Mouse (Mus musculus): ENCODE measurements at regions not wholly inside any gene's neighbourhood (a gene's known extent, or its start where the extent isn't known, plus 50 kb on each side); places are given as distances from the start of the nearest gene placed in this dataset.

- ATAC-seq (ENCODE audit: low read depth): no peak
- Histone ChIP-seq H3K27me3 (ENCODE audit: control insufficient read depth, insufficient read depth, low read depth, low read length) (no peaks in the 10 kb centered on the region), H3K4me1 (replicated peaks; ENCODE audit: control insufficient read depth, insufficient read depth, low read length) (no peaks in the 10 kb centered on the region), H3K27ac (ENCODE audit: low read length) (no peak overlapping the region), H3K4me2 (ENCODE audit: low read depth, low read length) (no peak overlapping the region), H3K9ac (ENCODE audit: low read length) (no peak overlapping the region), H3K4me3 (ENCODE audit: low read length) (no peak overlapping the region), H3K36me3 (ENCODE audit: control insufficient read depth, insufficient read depth, low read length) (no peaks in the 10 kb centered on the region), H3K9me3 (ENCODE audit: control insufficient read depth, low read length) (no peaks in the 10 kb centered on the region)
Observed at GRCm38 (mm10) chr1:124652872-124653271, 607.5 kb upstream of the Dpp10 start.

- H3K4me3 ChIP-seq (ENCODE audit: low read length): no peak overlapping the region
- no peaks in the 10 kb centered on the region for H3K36me3 ChIP-seq (ENCODE audit: control insufficient read depth, insufficient read depth, low read length)
- no peaks in the 10 kb centered on the region for H3K9me3 ChIP-seq (ENCODE audit: control insufficient read depth, low read length)
- WGBS: 80% methylated on average over 3 of the region's 3 CpGs
- no peak overlapping the region for H3K4me2 ChIP-seq (ENCODE audit: low read depth, low read length)
- H3K4me1 ChIP-seq (replicated peaks; ENCODE audit: control insufficient read depth, insufficient read depth, low read length): no peaks in the 10 kb centered on the region
- H3K27me3 ChIP-seq (ENCODE audit: control insufficient read depth, insufficient read depth, low read depth, low read length): no peaks in the 10 kb centered on the region
- no peak overlapping the region for H3K9ac ChIP-seq (ENCODE audit: low read length)
- no peak for ATAC-seq (ENCODE audit: low read depth)
- no peak overlapping the region for H3K27ac ChIP-seq (ENCODE audit: low read length)
Observed at GRCm38 (mm10) chr1:124652251-124652861, 607.0 kb upstream of the Dpp10 start.

- no peak overlapping the region for H3K4me3 ChIP-seq (ENCODE audit: low read length)
- no peaks in the 10 kb centered on the region for H3K4me1 ChIP-seq (replicated peaks; ENCODE audit: control insufficient read depth, insufficient read depth, low read length)
- no peak for ATAC-seq (ENCODE audit: low read depth)
- no peak overlapping the region for H3K9ac ChIP-seq (ENCODE audit: low read length)
- no peaks in the 10 kb centered on the region for H3K27me3 ChIP-seq (ENCODE audit: control insufficient read depth, insufficient read depth, low read depth, low read length)
- H3K9me3 ChIP-seq (ENCODE audit: control insufficient read depth, low read length): no peaks in the 10 kb centered on the region
- no peaks in the 10 kb centered on the region for H3K36me3 ChIP-seq (ENCODE audit: control insufficient read depth, insufficient read depth, low read length)
- H3K4me2 ChIP-seq (ENCODE audit: low read depth, low read length): no peak overlapping the region
- no peak overlapping the region for H3K27ac ChIP-seq (ENCODE audit: low read length)
Observed at GRCm38 (mm10) chr1:124635246-124635768, 589.9 kb upstream of the Dpp10 start.

GRCm38 (mm10) chr1:124630084-124630483, 584.7 kb upstream of the Dpp10 start:
- H3K4me1 ChIP-seq (replicated peaks; ENCODE audit: control insufficient read depth, insufficient read depth, low read length): no peaks in the 10 kb centered on the region
- no peak overlapping the region for H3K9ac ChIP-seq (ENCODE audit: low read length)
- H3K4me3 ChIP-seq (ENCODE audit: low read length): no peak overlapping the region
- no peak for ATAC-seq (ENCODE audit: low read depth)
- H3K27me3 ChIP-seq (ENCODE audit: control insufficient read depth, insufficient read depth, low read depth, low read length): no peaks in the 10 kb centered on the region
- H3K9me3 ChIP-seq (ENCODE audit: control insufficient read depth, low read length): no peaks in the 10 kb centered on the region
- H3K36me3 ChIP-seq (ENCODE audit: control insufficient read depth, insufficient read depth, low read length): no peaks in the 10 kb centered on the region
- no peak overlapping the region for H3K4me2 ChIP-seq (ENCODE audit: low read depth, low read length)
- H3K27ac ChIP-seq (ENCODE audit: low read length): no peak overlapping the region

- H3K9me3 ChIP-seq (ENCODE audit: control insufficient read depth, low read length): no peaks in the 10 kb centered on the region
- no peaks in the 10 kb centered on the region for H3K27me3 ChIP-seq (ENCODE audit: control insufficient read depth, insufficient read depth, low read depth, low read length)
- no peaks in the 10 kb centered on the region for H3K4me1 ChIP-seq (replicated peaks; ENCODE audit: control insufficient read depth, insufficient read depth, low read length)
- H3K4me2 ChIP-seq (ENCODE audit: low read depth, low read length): no peak overlapping the region
- no peak overlapping the region for H3K9ac ChIP-seq (ENCODE audit: low read length)
- no peak overlapping the region for H3K27ac ChIP-seq (ENCODE audit: low read length)
- no peak overlapping the region for H3K4me3 ChIP-seq (ENCODE audit: low read length)
- WGBS: 83% methylated on average over 1 of the region's 1 CpGs
- ATAC-seq (ENCODE audit: low read depth): no peak
- no peaks in the 10 kb centered on the region for H3K36me3 ChIP-seq (ENCODE audit: control insufficient read depth, insufficient read depth, low read length)
Observed at GRCm38 (mm10) chr1:124584620-124585019, 539.3 kb upstream of the Dpp10 start.

Data from lung, embryonic 16.5 days (tissue).